Mouse (Mus musculus) cortical plate, adult 2 months (tissue): ENCODE data around the gene 4930502E18Rik.
"Not testable (repeated sequence)": the region's sequence is repeated elsewhere in the genome, so short reads cannot be mapped to it uniquely, and the experiment has no call there.

Source experiments
- CTCF ChIP-seq: fragments of 200-500 bp; IDR thresholded peaks from 2 replicates; pipeline ENCODE4 v1.5.1; 2011; ENCODE audit warnings: mild to moderate bottlenecking, control low read depth, low read length; ENCODE audit not compliant: insufficient read depth; ENCODE audit errors: extremely low read depth
- POLR2A ChIP-seq: fragments of 200-500 bp; IDR thresholded peaks from 2 replicates; pipeline ENCODE4 v1.6.1; 2011; ENCODE audit warnings: mild to moderate bottlenecking, low read length, control low read depth; ENCODE audit not compliant: insufficient read depth; ENCODE audit errors: extremely low read depth

GRCm38 (mm10) chrX:53682650-53683049 is 42.0 kb upstream of the 4930502E18Rik start:
- not testable (repeated sequence) for TF ChIP-seq POLR2A, CTCF
